Mouse (Mus musculus): ENCODE results near the gene Acsf3.

DNA sequence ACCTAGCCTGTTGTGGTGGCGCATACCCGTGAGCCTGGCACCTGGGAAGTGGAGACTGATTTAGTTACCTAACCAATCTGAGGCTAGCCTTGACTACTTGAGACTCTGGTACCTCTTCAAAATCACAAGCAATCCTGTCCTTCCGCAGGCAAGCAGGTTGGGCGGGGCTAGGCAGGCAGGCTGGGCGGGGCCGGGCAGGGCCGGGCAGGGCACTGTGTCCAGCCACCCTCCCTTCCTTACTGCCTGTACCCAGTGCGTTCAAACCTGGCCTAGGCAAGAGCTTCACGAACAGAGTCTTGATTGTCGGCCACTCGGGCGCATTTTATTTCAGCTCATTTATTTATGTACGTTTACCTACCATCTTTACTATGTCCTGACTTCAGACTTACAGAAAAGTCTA lies 84.6 kb downstream of the Acsf3 start:
- TF ChIP-seq POLR2AphosphoS5 (IDR thresholded peaks at IDR 0.05; ENCODE audit: insufficient replicate concordance, low read depth, low read length) = no peak
- no peak for TF ChIP-seq CTCF (IDR thresholded peaks at IDR 0.05; ENCODE audit: low read depth, low read length)
- no peak for TF ChIP-seq TAL1 (conservative IDR thresholded peaks at IDR 0.05; ENCODE audit: low read depth, low read length)

All from G1E (cell line).